Mouse (Mus musculus) erythroblast, adult 5-6 weeks (primary cell): Measurements from ENCODE around the gene Slc25a22. TPM values are rescaled to one million over a fixed set of nuclear protein-coding genes. Genes with fewer than 3 reads are reported as not detected.
"Not testable (repeated sequence)": the region's sequence is repeated elsewhere in the genome, so short reads cannot be mapped to it uniquely, and the experiment has no call there.

ENCODE experiments used
- ATAC-seq: replicated peaks from 2 replicates; pipeline ENCODE4 v1.8.0; 2016; ENCODE audit warnings: moderate number of reproducible peaks, mild to moderate bottlenecking, moderate TSS enrichment, inconsistent platforms; ENCODE audit not compliant: poor library complexity, low FRiP score, severe bottlenecking
- total RNA-seq, 2 experiments: library from RNA; stranded (forward) in 1 of 2; stranded (reverse) in 1 of 2; fragments of 150-400 nt in 1 of 2; fragments of 200-764, 138-1000 nt in 1 of 2; gene quantifications; 2 replicates each; pipeline versions ENCODE4 v1.2.3 to v1.2.4; 2015 to 2017; ENCODE audit warnings: low replicate concordance in 2 of 2

The Slc25a22 gene
- total RNA-seq, 2 experiments from 2014 or later = 3.2 to 11.7 TPM

DNA sequence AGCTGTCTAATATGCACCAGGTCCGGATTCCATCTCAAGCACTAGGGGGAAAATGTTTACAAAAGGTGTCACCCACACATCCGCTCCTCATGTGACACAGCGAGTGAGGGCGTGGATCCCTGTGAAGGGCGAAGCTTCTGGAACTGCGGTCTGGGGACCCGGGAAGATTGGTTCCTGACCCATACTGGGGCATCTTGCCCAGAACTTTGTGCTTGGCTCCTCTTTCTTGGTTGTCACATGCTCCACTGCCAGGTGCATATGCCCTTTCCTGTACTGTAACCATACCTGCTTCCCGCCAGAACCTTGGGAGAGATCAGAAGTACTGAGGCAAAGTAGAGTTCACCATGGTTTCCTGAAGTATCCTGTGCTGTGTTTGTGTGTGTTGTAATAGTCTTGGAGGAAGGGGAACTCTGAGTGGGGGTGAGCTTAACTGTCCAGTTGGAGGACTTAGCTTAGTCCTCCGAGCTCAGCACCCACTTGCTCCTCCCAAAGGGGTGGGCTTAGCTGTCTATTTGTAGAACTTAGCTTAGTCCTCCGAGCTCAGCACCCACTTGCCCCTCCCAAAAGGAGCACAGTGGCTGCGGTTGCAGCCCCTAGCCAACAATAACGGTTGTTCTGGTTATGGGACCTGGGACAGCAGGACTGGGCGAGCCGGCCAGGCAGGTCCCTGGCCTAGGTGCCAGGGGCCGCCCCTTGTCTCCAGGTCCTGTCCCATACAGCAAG is 22.9 kb upstream of the Slc25a22 start, which contains the start of gene Cracr2b:
Cracr2b (plus strand) TSS at position 704 of the 723 bp plus-strand sequence.
- no peak for ATAC-seq

DNA sequence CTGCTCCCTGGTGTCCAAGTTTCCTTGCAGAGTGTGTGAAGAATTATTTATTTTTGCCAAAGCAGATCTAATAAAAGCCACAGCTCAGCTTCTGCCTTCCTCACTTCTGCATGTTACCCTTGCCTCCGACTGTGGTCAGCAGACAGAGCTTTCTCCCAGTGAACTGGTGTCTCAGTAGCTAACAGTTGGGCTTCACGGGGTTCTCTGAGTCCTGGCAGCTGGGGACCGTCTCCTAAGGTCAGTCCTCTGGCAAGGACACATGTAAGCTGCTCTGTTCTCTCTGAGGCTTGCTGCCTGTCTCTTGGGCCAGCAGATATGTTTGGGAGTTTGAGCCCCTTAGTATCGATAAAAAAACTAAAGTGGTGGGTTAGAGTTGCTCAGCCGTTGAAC is 22.3 kb upstream of the Slc25a22 start:
- no peak for ATAC-seq

DNA sequence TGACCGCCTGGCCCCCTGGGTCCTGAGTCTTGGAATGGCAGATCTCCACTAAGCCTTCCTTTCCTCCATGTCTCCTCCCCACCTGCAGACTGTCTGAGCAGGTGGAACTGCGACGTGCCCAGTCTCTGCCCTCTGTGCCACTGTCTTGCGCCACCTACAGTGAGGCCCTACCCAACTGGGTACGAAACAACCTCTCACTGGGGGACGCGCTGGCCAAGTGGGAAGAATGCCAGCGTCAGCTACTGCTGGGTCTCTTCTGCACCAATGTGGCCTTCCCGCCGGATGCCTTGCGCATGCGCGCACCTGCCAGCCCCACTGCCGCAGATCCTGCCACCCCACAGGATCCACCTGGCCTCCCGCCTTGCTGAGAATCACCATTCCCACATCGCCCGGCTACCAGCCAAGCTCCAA is 21.6 kb upstream of the Slc25a22 start:
- ATAC-seq = no peak

GRCm38 (mm10) chr7:141458661-141459060 is 21.0 kb upstream of the Slc25a22 start:
- ATAC-seq = no peak

GRCm38 (mm10) chr7:141457986-141458660 is 20.4 kb upstream of the Slc25a22 start:
- ATAC-seq = no peak

- no peak for ATAC-seq
Observed at GRCm38 (mm10) chr7:141457236-141457635, 19.5 kb upstream of the Slc25a22 start.

- ATAC-seq = no peak
Observed at GRCm38 (mm10) chr7:141456739-141457138, 19.0 kb upstream of the Slc25a22 start.

- peak; percentile 70 for ATAC-seq
Observed at GRCm38 (mm10) chr7:141455610-141456314, 18.1 kb upstream of the Slc25a22 start.

- peak; percentile 83 for ATAC-seq
Observed at GRCm38 (mm10) chr7:141454967-141455551, 17.4 kb upstream of the Slc25a22 start, which contains the start of gene Pnpla2. Pnpla2 (plus strand) TSS chr7:141455198.

- ATAC-seq = no peak
Observed at GRCm38 (mm10) chr7:141453636-141454035, 15.9 kb upstream of the Slc25a22 start.

- no peak for ATAC-seq
Observed at GRCm38 (mm10) chr7:141451928-141452327, 14.2 kb upstream of the Slc25a22 start.

DNA sequence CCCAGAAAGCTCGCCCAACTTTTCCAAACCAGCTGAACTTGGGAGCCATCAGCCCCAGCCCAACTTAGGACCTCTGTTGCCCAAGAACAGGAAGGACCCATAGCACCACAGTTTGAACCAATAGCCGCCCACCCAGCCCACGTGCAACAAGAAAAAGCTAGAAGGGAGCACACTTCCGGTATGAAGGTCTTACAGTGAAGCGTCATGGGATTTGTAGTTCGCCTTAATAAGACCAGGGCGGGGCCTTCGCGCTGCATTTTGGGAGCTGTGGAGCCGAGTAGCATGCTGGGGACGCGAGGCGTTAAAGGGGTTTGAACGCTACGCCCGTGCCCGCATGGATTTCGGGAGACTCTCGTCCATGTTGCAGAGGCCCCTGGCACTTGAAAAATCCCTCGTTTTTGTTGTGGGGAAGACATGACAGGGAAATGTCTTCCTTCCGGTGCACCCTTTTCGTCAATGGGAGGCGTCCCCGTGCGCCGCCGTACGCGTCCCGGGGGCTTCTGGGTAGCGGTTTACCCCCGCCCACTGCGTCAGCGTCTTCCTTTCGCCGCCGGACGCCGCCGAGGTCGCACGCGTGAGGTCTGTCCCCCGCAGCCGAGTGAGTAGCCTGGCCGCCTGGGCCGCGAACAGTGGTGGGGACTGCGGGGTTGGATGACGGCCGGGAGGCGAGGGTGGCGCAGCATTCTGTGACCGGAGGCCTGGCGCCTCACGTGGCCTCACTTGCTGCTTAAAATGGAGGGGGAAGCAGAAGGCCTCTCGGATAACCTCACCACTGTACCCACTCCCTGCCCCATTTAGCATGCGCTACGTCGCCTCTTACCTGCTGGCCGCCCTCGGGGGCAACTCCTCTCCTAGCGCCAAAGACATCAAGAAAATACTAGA is 9.7 kb upstream of the Slc25a22 start, which contains the start of gene Rplp2:
Rplp2 (plus strand) TSS at position 261 of the 882 bp plus-strand sequence.
- peak; percentile 86 for ATAC-seq

DNA sequence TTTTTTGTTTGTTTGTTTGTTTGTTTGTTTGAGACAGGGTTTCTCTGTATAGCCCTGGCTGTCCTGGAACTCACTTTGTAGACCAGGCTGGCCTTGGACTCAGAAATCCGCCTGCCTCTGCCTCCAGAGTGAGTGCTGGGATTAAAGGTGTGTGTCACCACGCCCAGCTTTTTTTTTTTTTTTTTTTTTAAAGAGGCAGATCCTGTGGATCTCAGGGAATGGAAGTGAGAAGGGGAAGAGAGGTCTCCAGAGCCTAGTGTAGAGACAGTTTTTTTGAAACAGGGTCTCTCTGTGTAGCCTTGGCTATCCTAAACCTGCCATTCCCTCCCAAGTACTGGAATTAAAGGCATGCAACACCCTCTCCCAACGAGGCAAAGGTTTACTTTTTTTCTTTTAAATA is 8.7 kb upstream of the Slc25a22 start:
- ATAC-seq = not testable (repeated sequence)

DNA sequence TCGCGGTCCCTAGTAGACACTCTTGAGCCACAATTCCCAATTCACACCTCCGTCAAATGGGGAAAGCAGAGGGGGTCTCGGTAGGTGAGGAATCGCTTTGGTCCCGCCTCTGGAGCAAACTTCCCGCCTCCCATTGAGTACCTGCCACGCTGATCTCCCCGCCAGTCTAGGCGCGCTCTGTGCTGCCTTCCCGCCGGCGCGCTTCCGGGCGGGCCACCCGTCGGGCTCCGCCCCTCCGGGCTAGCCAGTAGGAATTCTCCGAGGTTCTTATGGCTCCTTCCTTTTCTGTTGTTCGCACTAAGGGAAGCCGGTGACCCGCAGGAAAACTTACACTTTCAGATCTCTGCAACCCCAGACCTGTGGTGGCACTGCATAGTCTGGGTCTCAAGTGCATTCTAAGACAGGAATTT is 6.1 kb upstream of the Slc25a22 start, which contains the start of gene Pidd1:
Pidd1 (minus strand) TSS at position 198 of the 410 bp plus-strand sequence.
- ATAC-seq = peak; percentile 57

- peak; percentile 39 for ATAC-seq
Observed at GRCm38 (mm10) chr7:141443081-141443821, 5.6 kb upstream of the Slc25a22 start.

- ATAC-seq = no peak
Observed at GRCm38 (mm10) chr7:141442199-141442598, 4.5 kb upstream of the Slc25a22 start.

DNA sequence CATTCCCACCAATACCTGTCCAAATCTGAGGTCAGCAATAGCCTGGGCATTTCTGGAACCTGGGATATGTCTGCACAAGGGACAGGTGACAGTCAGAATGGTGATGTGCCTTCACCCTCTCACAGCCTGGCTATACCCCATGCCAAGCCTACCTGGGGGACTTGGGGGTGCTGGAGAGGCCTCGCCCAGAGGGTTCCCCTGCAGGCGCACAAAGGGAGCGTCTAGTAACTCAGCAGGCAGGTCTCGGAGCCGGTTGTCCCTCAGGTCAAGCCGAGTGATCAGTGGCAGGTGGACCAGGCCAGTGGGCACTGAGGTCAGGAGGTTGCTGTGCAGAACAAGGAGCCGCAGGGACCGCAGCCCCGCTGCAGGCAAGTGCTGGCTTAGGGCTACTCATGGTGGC is 3.8 kb upstream of the Slc25a22 start:
- ATAC-seq = no peak

- no peak for ATAC-seq
Observed at GRCm38 (mm10) chr7:141440613-141441012, 2.9 kb upstream of the Slc25a22 start.
